Comparison of ENCODE assay signal across 8 mouse cellular contexts in the genomic region with DNA sequence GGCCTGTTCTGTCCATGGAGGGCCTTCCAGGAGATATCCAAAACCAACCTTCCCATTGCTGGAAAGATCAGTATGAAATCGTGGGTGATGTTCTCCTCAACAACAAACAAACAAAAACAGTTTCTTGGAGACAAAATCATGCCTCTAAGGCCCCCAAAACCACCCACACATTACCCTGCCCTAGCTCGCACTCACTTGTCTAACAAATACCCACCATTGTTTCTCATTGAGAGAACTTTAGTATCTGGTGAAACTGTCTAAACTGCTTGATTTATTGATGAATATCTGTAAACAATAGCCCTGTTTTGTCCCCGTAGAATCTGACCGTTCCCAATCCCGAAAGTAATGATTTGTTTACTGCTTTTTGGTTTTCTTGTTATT. TPM values are rescaled to one million over a fixed set of nuclear protein-coding genes. Genes with fewer than 3 reads are reported as not detected.
DNase-seq lines count a peak whose midpoint lies in the region; ATAC-seq and TF ChIP-seq lines count a peak whose summit lies in the region.

No protein-coding gene starts in this region.

- peaks cover 2% of the 10 kb centered on the region; the same call in 1 of the 2 replicates for H3K79me2 ChIP-seq in heart, adult 2 months (replicated peaks; ENCODE audit: control insufficient read depth, insufficient read depth, low read length)

- peak overlapping the region; percentile 29 for H3K9ac ChIP-seq in heart, adult 2 months (ENCODE audit: low read depth, low read length)
- H3K9ac ChIP-seq in liver, embryonic 14.5 days (replicated peaks): peak overlapping the region; percentile 15

- H3K27me3 ChIP-seq in heart, adult 2 months (ENCODE audit: control insufficient read depth, insufficient read depth, low read length): no peaks in the 10 kb centered on the region
- no peaks in the 10 kb centered on the region for H3K27me3 ChIP-seq in thymus, adult 2 months (ENCODE audit: control insufficient read depth, insufficient read depth, low read length)
- no peaks in the 10 kb centered on the region for H3K27me3 ChIP-seq in liver, embryonic 14.5 days (ENCODE audit: control insufficient read depth, insufficient read depth, low read length)

- H3K36me3 ChIP-seq in heart, adult 2 months (ENCODE audit: control insufficient read depth, insufficient read depth, low read length): peaks cover 13% of the 10 kb centered on the region
- no peaks in the 10 kb centered on the region for H3K36me3 ChIP-seq in thymus, adult 2 months (ENCODE audit: control insufficient read depth, insufficient read depth, low read length)
- H3K36me3 ChIP-seq in liver, embryonic 14.5 days (replicated peaks; ENCODE audit: control insufficient read depth, insufficient read depth, low read depth): no peaks in the 10 kb centered on the region

- H3K27ac ChIP-seq in heart, adult 2 months: peak overlapping the region; percentile 91
- H3K27ac ChIP-seq in thymus, adult 2 months (ENCODE audit: control insufficient read depth, insufficient read depth, low read length): no peak overlapping the region
- H3K27ac ChIP-seq in liver, embryonic 14.5 days: peak overlapping the region; percentile 32

- TF ChIP-seq CTCF in heart, adult 2 months (IDR thresholded peaks at IDR 0.05): no peak
- no peak for TF ChIP-seq CTCF in thymus, adult 2 months (IDR thresholded peaks at IDR 0.05; ENCODE audit: borderline replicate concordance, control insufficient read depth, extremely low read depth, insufficient read depth, low read length, poor library complexity)
- TF ChIP-seq CTCF in liver, embryonic 14.5 days (IDR thresholded peaks at IDR 0.05; ENCODE audit: low read depth): no peak

- TF ChIP-seq POLR2A in heart, adult 2 months (IDR thresholded peaks at IDR 0.05; ENCODE audit: insufficient read depth, low read depth, low read length): no peak
- TF ChIP-seq POLR2A in thymus, adult 2 months (IDR thresholded peaks at IDR 0.05; ENCODE audit: control insufficient read depth, extremely low read depth, insufficient read depth, low read length, poor library complexity): no peak

- no peaks in the 10 kb centered on the region for H3K9me3 ChIP-seq in liver, embryonic 14.5 days (ENCODE audit: control insufficient read depth, low read length)

- peaks cover 9% of the 10 kb centered on the region for H3K4me1 ChIP-seq in heart, adult 2 months (ENCODE audit: control insufficient read depth, insufficient read depth, low read length)
- no peaks in the 10 kb centered on the region for H3K4me1 ChIP-seq in thymus, adult 2 months (replicated peaks; ENCODE audit: control insufficient read depth, insufficient read depth, low read length)
- H3K4me1 ChIP-seq in liver, embryonic 14.5 days (replicated peaks; ENCODE audit: control insufficient read depth in 2 of 2, insufficient read depth in 2 of 2, low read length in 1 of 2): peaks cover 5 to 13% of the 10 kb centered on the region in 2 experiments

- TF ChIP-seq EP300 in heart, adult 2 months (IDR thresholded peaks at IDR 0.05; ENCODE audit: insufficient read depth, low read depth, low read length): no peak
- TF ChIP-seq EP300 in liver, embryonic 14.5 days (IDR thresholded peaks at IDR 0.05; ENCODE audit: low read depth): no peak

- 68% methylated on average over 5 of the region's 5 CpGs for WGBS in heart, adult 2 months
- 56% methylated on average over 5 of the region's 5 CpGs for WGBS in thymus, adult 2 months
- 47% methylated on average over 5 of the region's 5 CpGs for WGBS in liver, embryonic 14.5 days (ENCODE audit: insufficient replicate concordance)

- no peak for DNase-seq in heart, adult 2 months
- DNase-seq in heart, postnatal 10 days: no peak
- DNase-seq in thymus, adult 2 months: no peak
- no peak for DNase-seq in thymus, adult 18-20 months
- DNase-seq in liver, embryonic 14.5 days (ENCODE audit: low read depth in 3 of 3, low spot score in 3 of 3): no peak
- no peak for DNase-seq in MN1 (ENCODE audit: low spot score)
- DNase-seq in spleen, postnatal 10 days (ENCODE audit: low spot score in 2 of 2): no peak
- DNase-seq in right cerebral cortex, postnatal 10 days (ENCODE audit: low spot score in 2 of 2): no peak

- ATAC-seq in liver, embryonic 14.5 days (ENCODE audit: insufficient read depth): peak; percentile 19

- H3K4me3 ChIP-seq in heart, adult 2 months: peak overlapping the region; percentile 98
- H3K4me3 ChIP-seq in thymus, adult 2 months (ENCODE audit: control insufficient read depth, insufficient read depth, low read length): peak overlapping the region; percentile 61
- H3K4me3 ChIP-seq in liver, embryonic 14.5 days (ENCODE audit: insufficient read depth in 1 of 2, low read depth in 2 of 2, low read length in 2 of 2): peak overlapping the region; percentile 95 to 98

- H3K4me2 ChIP-seq in liver, embryonic 14.5 days (ENCODE audit: low read depth): peak overlapping the region; percentile 64

- intact Hi-C loops in heart, adult 2 months (cut with DNase I): loop anchor here (5.0 kb wide), 3 partner anchors 100 to 305 kb away; a partner anchor contains a TSS
- intact Hi-C loops in heart, postnatal 10 days (cut with DNase I): loop anchor here (5.0 kb wide), 1 partner anchor 110 kb away; no protein-coding TSS in a partner anchor

RNA-seq across cellular contexts. Expression of a gene that starts 0.5 kb away (rescaled TPM):
- 10 to 100 TPM; 13.1 to 14.6 TPM for total RNA-seq in heart, adult 2 months (2021)
- 9.7 and 20.8 TPM in 2 replicates for polyA plus RNA-seq in heart, adult 2 months (2012; rRNA removed)
- total RNA-seq in heart, postnatal 10 days (2021): 10 to 100 TPM; 24.0 to 25.8 TPM
- 29.2 and 29.7 TPM in 2 replicates for polyA plus RNA-seq in thymus, adult 2 months (2012; rRNA removed)
- polyA plus RNA-seq in liver, embryonic 14.5 days (2012; rRNA removed): 17.6 and 23.3 TPM in 2 replicates
- polyA plus RNA-seq in liver, embryonic 14.5 days (2014; fragmentation: Nextera tagmentation; extraction: Ambion mirVana): 35.8 and 38.4 TPM in 2 replicates

RNA-seq across cellular contexts. Expression of a gene that starts 48.1 kb away (rescaled TPM):
- total RNA-seq in heart, adult 2 months (2021): 100 to 1,000 TPM; 335 to 392 TPM
- 46.3 and 76.5 TPM in 2 replicates for polyA plus RNA-seq in heart, adult 2 months (2012; rRNA removed)
- total RNA-seq in heart, postnatal 10 days (2021): 100 to 1,000 TPM; 118 to 123 TPM
- 0.32 and 1.5 TPM in 2 replicates for polyA plus RNA-seq in thymus, adult 2 months (2012; rRNA removed)
- 0.01 TPM in 2 replicates for polyA plus RNA-seq in liver, embryonic 14.5 days (2012; rRNA removed)
- polyA plus RNA-seq in liver, embryonic 14.5 days (2014; fragmentation: Nextera tagmentation; extraction: Ambion mirVana): 0.01 TPM in 1 of 2 replicates, not detected in the other

Comparison
In these comparisons a context has a peak if more than half of its experiments do, and no peak if none do; other contexts are left out.
1. RNA of a gene that starts 48.1 kb away (polyA plus RNA-seq): 46.3 to 76.5 TPM in heart, adult 2 months; 0.32 to 1.5 TPM in thymus, adult 2 months and 0.01 TPM in liver, embryonic 14.5 days; every median in the first group is over 10 times any median in the second.
2. Peak in every context shown above with its lines, with median percentiles within 50 percentile points of each other: H3K4me3 ChIP-seq.